Mouse (Mus musculus): ENCODE data around the gene Cdon.

- TF ChIP-seq CTCF (IDR thresholded peaks at IDR 0.05; ENCODE audit: low read depth), result no peak
- TF ChIP-seq EP300 (IDR thresholded peaks at IDR 0.05; ENCODE audit: low read depth), result no peak
Measured at GRCm38 (mm10) chr9:35400398-35400797, 20.5 kb upstream of the Cdon start.
